Mouse (Mus musculus) urinary bladder, postnatal 10 days (tissue): ENCODE measurements around the gene Fam160a1.

Experiments
- DNase-seq: peaks from one replicate; pipeline ENCODE4 v3.0.0; 2022; ENCODE audit warnings: low spot score

Gene Fam160a1

GRCm38 (mm10) chr3:85633733-85634132 lies 183.4 kb downstream of the Fam160a1 start:
- DNase-seq: no peak

GRCm38 (mm10) chr3:85629895-85630510 lies 187.1 kb downstream of the Fam160a1 start:
- DNase-seq: no peak

GRCm38 (mm10) chr3:85619751-85620150 lies 197.3 kb downstream of the Fam160a1 start:
- DNase-seq: no peak

- no peak for DNase-seq
Observed at GRCm38 (mm10) chr3:85619345-85619744, 197.7 kb downstream of the Fam160a1 start.

GRCm38 (mm10) chr3:85618885-85619284 lies 198.2 kb downstream of the Fam160a1 start:
- DNase-seq: no peak

- no peak for DNase-seq
Observed at GRCm38 (mm10) chr3:85616389-85616788, 200.7 kb downstream of the Fam160a1 start.
